Mouse (Mus musculus) frontal cortex, adult (tissue): ENCODE data around the gene Plxna1.

Source experiments
- ATAC-seq: cut with Nextera tagmentation; 2 replicates; pipeline ENCODE4 v1.9.2; 2017; ENCODE audit warnings: mild to moderate bottlenecking, moderate library complexity, mixed read lengths; ENCODE audit not compliant: low TSS enrichment

Gene Plxna1

DNA sequence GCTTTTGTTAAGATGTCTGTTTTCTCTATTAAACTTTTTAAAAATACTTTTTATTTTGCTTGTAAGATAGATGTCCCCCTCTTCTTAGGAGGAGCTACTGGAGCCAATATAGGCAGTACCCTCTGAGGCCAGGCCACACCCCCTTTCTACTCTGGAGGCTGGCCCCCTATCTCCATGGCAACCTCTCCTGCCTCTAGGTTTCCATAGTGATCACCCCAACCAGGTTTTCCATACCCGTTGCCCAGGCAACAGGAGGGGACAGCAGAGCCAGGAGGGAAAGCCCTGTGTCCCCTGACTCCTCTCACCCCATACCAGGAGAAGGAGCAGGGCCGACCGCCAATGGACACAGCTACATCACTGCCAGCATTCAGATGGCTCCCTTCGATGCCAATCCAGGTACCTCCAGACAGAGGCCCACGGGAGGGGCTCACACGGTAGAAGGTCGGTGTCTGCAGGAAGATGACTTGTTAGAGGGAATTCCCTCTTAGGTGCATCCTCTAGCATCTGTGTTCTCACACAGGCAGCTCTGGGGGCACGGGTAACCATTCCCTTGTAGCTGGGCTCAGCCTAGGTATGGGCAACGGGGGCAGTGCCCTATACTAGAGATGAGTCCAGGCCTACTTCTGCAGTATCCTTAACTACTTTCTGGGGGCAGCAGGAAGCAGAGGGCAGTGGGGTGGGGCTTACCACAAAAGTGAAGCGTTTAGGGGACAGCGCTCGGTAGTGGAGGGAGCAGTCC is 28.3 kb downstream of the Plxna1 start:
- 0 out of 2 replicates have a peak, but pooled peaks have one; percentile 20 for ATAC-seq

DNA sequence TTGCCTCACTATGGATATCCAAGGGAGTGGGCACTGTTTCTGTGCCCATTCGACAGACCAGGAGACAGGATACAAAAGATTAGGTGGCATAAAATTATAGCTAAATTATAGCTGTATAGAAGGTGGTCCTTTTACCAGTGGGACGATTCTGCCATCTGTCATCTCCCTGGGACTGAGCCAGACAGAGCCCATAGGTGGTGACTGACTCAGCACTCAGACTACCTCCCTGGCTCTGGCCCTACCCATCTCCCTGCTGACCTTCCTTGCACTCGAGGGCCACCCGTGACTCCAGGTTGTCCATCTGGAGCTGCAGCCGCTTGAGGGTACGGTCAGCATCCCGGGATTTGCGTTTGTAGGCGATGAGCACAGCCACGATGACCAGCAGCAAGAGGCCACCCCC is 31.5 kb downstream of the Plxna1 start:
- ATAC-seq, result no peak

DNA sequence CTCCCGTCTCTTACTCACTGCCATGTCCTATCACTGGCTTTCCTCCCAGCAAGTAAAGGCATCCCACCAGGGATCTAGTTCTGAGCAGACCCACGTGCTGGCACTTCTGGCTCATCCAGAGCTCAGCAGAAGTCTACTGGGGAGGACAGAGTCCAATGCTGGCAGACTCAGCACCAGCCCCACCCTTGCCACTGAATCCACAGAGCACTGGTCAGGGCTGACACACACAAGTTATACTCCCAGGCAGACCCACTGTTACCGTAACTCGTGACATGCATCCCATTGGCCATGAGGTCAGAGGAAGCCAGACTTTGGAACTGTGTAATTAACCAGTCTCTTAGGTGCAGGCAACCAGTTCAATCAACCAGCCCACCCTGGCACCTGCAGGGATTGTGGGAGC is 33.8 kb downstream of the Plxna1 start:
- no peak for ATAC-seq

DNA sequence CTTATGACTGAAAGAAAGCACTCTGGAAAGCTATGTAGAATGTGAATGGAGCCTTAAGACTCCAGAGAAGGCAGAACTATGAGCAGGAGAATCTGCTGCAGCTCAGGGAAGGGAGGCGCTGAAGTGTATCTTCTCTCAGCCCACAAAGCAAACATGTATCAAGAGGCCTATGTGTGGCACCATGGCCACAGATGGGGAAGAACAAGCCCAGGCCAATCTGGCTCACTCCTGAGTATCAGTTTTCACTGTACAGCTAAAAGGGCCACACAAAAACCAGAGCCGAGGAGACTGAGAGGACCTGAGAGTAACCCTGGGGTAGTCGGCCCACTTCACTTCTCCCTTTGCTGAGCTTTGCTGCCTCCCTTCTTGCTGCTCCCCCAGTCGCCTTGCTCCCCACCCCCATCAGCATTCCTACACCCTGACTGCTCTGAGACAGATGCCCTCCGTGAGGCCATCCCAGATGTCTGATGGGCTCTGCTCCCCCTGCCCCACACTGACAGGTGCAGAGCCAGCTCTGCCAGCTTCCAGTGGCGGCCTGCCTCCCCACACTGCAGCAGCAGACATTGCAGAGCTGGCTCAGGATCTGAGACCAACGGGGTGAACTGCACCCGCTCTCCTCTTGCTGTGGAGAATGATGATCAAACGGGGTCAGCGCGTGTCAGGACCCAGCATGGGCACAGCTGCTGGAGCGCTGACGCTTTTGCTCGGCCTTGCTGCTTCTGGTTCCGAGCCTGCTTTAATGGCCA is 34.5 kb downstream of the Plxna1 start:
- peak; percentile 36 for ATAC-seq

DNA sequence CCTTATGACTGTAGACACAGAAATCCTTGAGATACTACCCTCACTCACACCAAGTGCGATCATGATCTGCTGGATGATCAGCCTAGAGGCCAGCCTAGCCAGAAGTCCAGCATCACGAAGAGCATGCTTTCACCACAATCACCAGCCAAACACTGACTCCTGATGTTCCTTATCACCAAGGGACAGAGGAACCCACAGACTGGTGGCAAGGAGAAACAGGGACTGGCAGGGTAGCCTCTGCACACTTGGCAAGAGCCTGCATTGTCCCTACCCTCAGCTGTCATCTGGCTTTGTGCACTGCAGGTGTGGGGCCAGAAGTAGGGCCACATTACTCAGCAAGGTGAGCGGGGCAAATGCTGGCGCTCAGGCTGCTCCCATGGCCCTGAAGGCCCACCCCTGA is 37.6 kb downstream of the Plxna1 start:
- ATAC-seq, result no peak

GRCm38 (mm10) chr6:89315263-89315662 is 47.2 kb downstream of the Plxna1 start:
- ATAC-seq, result peak; percentile 38

DNA sequence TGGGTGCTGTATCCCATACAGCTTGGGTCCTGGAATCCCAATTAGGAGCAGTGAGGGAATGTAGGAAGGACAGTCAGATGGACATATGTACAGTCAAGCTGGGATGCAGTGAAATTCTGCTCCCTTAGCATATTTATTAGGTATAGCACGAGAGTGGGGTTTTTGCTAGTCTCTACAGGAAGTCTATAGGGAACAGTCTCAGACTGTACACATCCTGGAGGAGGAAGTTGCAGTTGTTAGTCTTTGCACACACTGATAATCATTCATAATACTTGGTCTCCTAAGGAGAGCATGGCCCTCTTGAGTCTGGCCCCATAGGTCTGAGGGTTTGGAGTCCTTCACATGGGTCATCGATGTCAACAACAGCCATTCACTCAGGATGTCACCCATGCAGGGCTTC is 50.9 kb downstream of the Plxna1 start:
- ATAC-seq, result no peak

- no peak for ATAC-seq
Measured at GRCm38 (mm10) chr6:89310236-89310635, 52.2 kb downstream of the Plxna1 start.

- ATAC-seq, result no peak
Measured at GRCm38 (mm10) chr6:89308213-89308973, 54.0 kb downstream of the Plxna1 start.

DNA sequence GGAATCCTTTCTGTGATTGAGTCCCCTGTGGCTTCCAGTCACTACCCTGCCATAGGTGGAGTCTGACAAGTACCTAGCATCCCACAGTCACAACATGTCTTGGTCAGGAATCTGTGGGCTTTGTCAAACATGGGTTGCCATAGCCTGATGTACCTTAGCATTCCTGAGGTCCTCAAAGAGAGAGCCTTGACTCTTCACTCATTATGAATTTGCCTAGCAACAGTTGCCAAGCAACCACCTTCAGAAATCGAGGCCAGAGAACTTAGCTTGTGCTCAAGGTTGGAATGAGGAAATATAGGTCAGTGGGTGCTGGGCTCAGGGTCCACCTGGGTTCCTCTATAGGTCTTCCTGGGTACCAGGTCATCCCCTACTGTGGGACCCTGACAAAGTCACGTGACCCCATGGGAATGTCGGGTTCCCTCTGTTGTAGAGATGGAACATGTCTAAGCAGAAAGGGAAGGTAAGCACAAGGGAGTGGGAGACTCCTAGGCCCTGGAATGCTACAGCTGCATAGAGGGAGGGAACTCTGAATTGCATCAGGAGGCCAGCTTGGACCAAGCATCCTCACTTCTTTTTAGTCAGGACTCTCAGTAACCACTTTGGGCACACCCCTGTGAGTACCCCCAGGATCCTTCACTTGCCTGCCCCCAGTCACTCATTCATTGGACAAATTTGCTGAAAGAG is 57.9 kb downstream of the Plxna1 start:
- peak; percentile 83 for ATAC-seq

DNA sequence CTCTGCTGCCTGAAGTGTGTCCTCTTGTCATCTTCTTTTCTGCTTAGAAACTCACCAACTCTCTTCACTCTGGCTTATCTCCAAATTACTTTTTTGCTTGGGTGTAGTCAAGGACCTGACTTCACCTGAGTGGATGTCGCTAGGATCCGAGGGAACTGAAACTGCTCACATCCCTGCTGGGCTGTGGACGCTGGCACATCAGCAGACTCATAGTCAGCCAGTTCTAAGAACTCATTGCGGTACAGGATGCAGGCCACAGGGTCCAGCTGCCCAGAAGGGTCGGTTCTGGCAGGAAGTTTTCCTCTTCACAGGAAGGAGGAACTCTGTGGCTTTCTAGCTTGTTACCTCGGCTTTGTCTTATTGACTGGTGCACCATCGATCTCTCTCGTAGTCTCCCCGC is 62.6 kb downstream of the Plxna1 start:
- no peak for ATAC-seq

GRCm38 (mm10) chr6:89296909-89297695 is 65.3 kb downstream of the Plxna1 start:
- ATAC-seq, result no peak

DNA sequence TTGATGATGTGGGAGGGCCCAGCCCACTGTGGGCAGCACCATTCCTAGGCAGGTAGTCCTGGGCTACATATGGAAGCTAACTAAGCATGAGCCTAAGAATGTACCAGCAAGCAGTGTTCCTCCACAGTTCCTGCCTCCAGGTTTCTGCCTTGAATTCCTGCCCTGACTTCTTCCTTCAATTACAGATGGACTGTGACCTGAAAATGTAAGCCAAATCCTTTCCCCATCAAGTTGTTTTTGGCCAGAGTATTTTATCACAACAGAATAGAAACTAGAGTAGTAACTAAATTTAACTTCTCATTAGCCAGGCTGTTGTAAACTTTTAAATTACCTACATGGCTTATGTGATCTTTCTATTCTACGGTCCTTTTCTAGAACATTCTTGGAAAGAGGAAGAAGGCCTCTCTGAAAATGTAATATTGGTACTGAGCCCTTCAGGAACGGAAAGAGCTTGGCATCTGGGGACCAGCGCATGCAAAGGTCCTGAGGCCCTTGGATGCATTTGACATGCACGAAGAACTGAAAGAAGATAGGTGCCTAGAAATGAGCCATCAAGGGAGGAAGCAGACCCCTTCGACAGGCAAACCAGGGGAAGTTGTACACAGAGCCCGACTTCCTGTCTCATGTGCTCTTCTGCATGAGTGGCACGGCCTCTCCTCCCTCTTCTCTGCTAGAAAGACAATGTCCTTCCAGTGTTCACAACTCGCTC is 66.3 kb downstream of the Plxna1 start:
- ATAC-seq, result no peak

DNA sequence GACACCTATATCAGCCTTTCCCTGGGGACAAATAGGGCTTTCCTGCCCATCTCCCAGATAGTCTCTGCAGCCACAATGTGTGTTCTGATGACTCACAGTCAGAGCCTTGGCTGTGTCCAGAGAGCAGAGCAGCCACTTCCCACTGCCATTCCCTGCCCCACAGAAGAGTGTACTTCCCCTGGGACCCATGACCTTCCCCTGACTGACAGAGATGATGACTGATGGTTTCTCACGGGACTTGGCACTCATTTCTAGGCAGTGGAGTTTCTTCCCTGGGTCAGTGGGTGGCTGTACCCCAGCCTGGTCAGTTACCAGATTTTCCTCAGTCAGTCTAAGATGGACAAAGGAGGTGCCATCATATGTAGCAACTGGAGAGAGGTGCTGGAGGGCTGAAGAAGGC is 67.8 kb downstream of the Plxna1 start:
- no peak for ATAC-seq

- no peak for ATAC-seq
Measured at GRCm38 (mm10) chr6:89291494-89291893, 70.9 kb downstream of the Plxna1 start.

GRCm38 (mm10) chr6:89288156-89288555 is 74.3 kb downstream of the Plxna1 start:
- no peak for ATAC-seq

GRCm38 (mm10) chr6:89286700-89287428 is 75.6 kb downstream of the Plxna1 start:
- peak; percentile 68 for ATAC-seq

DNA sequence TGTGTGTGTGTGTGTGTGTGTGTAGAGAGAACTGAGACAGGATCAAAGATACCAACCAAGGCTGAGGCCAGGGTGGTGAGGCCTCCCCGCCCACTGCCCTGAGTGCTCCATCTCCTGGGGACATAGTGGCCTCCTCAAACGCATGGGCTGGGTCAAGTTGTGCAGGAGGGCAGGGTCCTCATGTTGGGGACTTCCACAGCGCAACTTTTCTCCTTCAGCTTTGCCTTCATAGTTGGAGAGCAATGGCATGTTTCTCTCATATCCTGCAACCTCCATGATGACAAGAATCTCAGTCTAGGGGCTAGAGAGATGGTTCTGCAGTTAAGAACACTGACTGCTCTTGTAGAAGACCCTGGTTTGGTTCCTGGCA is 76.1 kb downstream of the Plxna1 start:
- ATAC-seq, result no peak

- ATAC-seq, result no peak
Measured at GRCm38 (mm10) chr6:89285561-89286285, 76.7 kb downstream of the Plxna1 start.
